Mouse (Mus musculus) liver, embryonic 16.5 days (tissue): ENCODE results near the gene Dpep2nb. TPM values are rescaled to one million over a fixed set of nuclear protein-coding genes. Genes with fewer than 3 reads are reported as not detected.
A peak's percentile ranks its signal among the peaks of the same experiment; 100 is the strongest.

ENCODE experiments used
- ATAC-seq: fragments of 200-750 bp; cut with Nextera tagmentation; 2 replicates; pipeline ENCODE4 v1.8.0; 2017; ENCODE audit warnings: low read depth, mild to moderate bottlenecking, moderate number of reproducible peaks, moderate library complexity
- H3K27ac ChIP-seq: fragments of 300-500 bp; sonication (generic); 2 replicates; pipeline ENCODE4 v1.5.1; 2014; ENCODE audit warnings: mild to moderate bottlenecking, low read length
- H3K27me3 ChIP-seq: fragments of 300-500 bp; sonication (generic); 2 replicates; pipeline ENCODE4 v1.6.1; 2014; ENCODE audit warnings: low read depth, low read length, mixed read lengths; ENCODE audit not compliant: control insufficient read depth, insufficient read depth
- H3K36me3 ChIP-seq: fragments of 300-500 bp; sonication (generic); 2 replicates; pipeline ENCODE4 v1.6.1; 2014; ENCODE audit warnings: mild to moderate bottlenecking; ENCODE audit not compliant: control insufficient read depth, insufficient read depth
- H3K4me1 ChIP-seq: fragments of 300-500 bp; sonication (generic); 2 replicates; pipeline ENCODE4 v1.6.1; 2014; ENCODE audit warnings: low read depth, low read length, mixed read lengths; ENCODE audit not compliant: control insufficient read depth
- H3K4me2 ChIP-seq: fragments of 300-500 bp; sonication (generic); 2 replicates; pipeline ENCODE4 v1.6.1; 2014; ENCODE audit warnings: low read depth, low read length, mixed read lengths
- H3K4me3 ChIP-seq: fragments of 300-500 bp; sonication (generic); 2 replicates; pipeline ENCODE4 v1.5.1; 2014; ENCODE audit warnings: low read depth, mild to moderate bottlenecking, low read length
- H3K9ac ChIP-seq: fragments of 300-500 bp; sonication (generic); 2 replicates; pipeline ENCODE4 v1.6.1; 2014; ENCODE audit warnings: low read depth, low read length
- H3K9me3 ChIP-seq: fragments of 300-500 bp; sonication (generic); replicated peaks from 2 replicates; pipeline ENCODE4 v1.6.1; 2016; ENCODE audit warnings: low read length; ENCODE audit not compliant: control insufficient read depth
- WGBS: fragments of 180-500 bp; shearing (Covaris S2); extraction: QIAGEN DNeasy Blood & Tissue Kit; methylation state at CpG from one replicate; pipeline ENCODE4 v1.1.7; 2014; ENCODE audit not compliant: insufficient replicate concordance; 5-methylcytosine and 5-hydroxymethylcytosine counted together
- polyA plus RNA-seq: library from polyadenylated mRNA; unstranded; fragments of >200 nt; fragmentation: Nextera tagmentation; extraction: Ambion mirVana; gene quantifications from 2 replicates; pipeline ENCODE4 v1.2.1, GENCODE M21; 2015

Gene Dpep2nb
- polyA plus RNA-seq, 1 experiment from 2014 or later: not detected

DNA sequence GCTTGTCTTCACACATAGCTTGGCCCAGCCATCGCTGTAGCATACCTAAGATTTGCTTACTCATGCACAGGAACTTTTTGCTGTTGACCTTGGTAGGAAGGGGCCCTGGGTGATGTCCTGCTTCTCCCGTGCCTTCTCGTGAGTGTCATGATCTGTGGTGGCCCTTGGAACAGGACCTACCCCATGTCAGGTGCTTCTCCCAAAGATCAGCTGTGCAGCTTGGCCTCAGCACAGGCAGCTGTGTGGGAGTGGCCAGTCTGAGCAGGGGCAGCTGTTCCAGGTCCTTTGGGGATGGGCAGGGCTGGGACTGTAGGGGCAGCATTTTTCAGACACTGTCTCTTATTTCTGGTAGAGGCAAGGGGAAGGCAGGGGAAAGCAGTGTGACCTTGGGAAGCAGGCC is 38.4 kb upstream of the Dpep2nb start:
- Histone ChIP-seq H3K27ac (no peak overlapping the region), H3K4me1 (peaks cover 16% of the 10 kb centered on the region), H3K9ac (no peak overlapping the region), H3K4me3 (no peak overlapping the region), H3K27me3 (no peaks in the 10 kb centered on the region), H3K4me2 (no peak overlapping the region), H3K36me3 (no peaks in the 10 kb centered on the region), H3K9me3 (no peaks in the 10 kb centered on the region)
- no peak for ATAC-seq
- 19% methylated on average over 3 of the region's 3 CpGs for WGBS

DNA sequence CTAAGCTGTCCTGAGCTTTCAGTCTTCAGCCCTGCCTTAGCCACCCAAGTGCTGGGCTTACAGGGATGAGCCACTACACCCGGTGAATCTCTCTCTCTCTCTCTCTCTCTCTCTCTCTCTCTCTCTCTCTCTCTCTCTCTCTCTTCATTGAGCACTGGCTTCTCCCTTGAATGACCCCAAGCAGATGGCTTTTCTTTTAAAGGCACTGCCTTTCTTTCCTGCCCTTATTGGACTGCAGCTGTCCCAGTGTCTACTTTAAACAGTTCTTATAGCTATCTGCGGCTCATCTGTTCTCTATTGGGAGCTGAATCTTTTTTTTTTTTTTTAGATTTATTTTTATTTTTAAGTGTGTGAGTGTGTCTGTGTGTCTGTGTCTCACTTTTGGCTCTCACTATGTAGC is 37.3 kb upstream of the Dpep2nb start:
- Histone ChIP-seq H3K4me2 (no peak overlapping the region), H3K9ac (no peak overlapping the region), H3K4me3 (no peak overlapping the region), H3K36me3 (no peaks in the 10 kb centered on the region), H3K27ac (no peak overlapping the region), H3K9me3 (no peaks in the 10 kb centered on the region), H3K4me1 (peaks cover 10% of the 10 kb centered on the region), H3K27me3 (no peaks in the 10 kb centered on the region)
- WGBS: 83% methylated on average over 2 of the region's 2 CpGs
- ATAC-seq: no peak

DNA sequence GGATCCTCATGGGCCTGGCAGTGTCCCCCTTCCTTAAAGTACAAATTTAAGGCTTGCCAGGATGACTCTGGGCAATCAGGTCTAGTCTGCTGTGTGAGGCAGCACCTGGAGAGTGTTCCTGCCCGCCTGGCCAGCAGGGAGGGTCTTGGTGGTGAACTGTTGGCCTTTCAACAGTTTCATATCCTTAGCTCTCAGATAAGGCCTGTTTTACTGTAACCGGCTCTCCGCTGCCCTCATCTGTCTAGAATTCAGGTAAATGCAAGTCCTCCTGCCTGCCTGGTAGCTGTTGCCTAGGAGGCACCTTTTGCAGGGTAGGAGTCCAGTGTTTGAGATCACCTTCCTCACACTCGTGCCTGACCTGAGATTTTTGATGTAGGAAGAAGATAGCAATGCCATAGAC is 34.4 kb upstream of the Dpep2nb start:
- no peak overlapping the region for H3K4me2 ChIP-seq
- H3K4me1 ChIP-seq: no peaks in the 10 kb centered on the region; the same call in 1 of the 2 replicates
- no peak overlapping the region for H3K27ac ChIP-seq
- H3K36me3 ChIP-seq: no peaks in the 10 kb centered on the region
- H3K9ac ChIP-seq: no peak overlapping the region
- no peaks in the 10 kb centered on the region for H3K27me3 ChIP-seq
- H3K9me3 ChIP-seq: no peaks in the 10 kb centered on the region
- 62% methylated on average over 4 of the region's 4 CpGs for WGBS
- no peak for ATAC-seq
- no peak overlapping the region for H3K4me3 ChIP-seq

DNA sequence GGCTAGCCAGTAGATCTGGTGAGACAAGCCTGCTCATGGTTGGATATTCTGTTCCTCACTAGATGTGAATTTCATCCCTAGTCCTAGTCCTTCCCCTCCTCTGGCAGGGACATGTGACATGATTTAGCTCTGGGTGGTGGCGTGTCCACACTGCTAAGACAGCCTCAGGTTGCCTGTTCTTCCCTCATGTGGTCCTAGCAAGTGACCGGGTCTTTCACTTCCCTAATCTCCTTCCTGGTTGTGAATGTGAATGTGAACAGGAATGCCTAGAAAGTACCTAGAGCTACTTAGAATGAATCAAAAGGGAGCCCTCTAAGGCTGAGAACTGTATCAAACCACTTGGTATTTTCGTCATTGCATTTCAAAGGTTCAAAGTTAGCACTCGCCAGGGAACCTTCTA is 33.8 kb upstream of the Dpep2nb start:
- WGBS: 57% methylated on average over 4 of the region's 4 CpGs

DNA sequence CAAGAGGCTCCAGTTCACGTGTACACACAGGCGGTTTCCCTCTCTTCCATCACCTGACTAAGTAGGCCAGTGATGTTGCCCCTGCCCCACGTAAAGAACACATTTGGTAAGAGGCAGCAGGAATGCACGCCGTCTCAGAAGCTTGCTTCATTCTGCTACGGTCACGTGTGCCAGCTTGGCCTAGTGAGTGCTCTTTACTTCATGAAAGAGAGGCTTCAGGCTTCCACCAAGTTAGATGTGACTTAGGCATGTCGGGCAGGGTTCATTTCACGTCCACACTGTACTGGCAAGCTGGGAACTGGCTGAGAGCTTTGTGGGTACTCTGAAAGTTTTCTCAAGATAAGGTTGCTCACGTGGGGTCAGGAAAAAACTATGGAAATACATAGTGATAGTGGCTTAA is 32.9 kb upstream of the Dpep2nb start:
- Histone ChIP-seq H3K9ac (no peak overlapping the region), H3K4me3 (no peak overlapping the region), H3K4me2 (no peak overlapping the region), H3K27me3 (no peaks in the 10 kb centered on the region), H3K4me1 (no peaks in the 10 kb centered on the region; the same call in 1 of the 2 replicates), H3K36me3 (no peaks in the 10 kb centered on the region), H3K27ac (no peak overlapping the region), H3K9me3 (no peaks in the 10 kb centered on the region)
- no peak for ATAC-seq
- WGBS: 73% methylated on average over 10 of the region's 10 CpGs

More for the DNA sequence above, 33.8 kb upstream of the Dpep2nb start:
- no peaks in the 10 kb centered on the region; the same call in 1 of the 2 replicates for H3K4me1 ChIP-seq
- H3K27ac ChIP-seq: no peak overlapping the region
- H3K9ac ChIP-seq: no peak overlapping the region
- ATAC-seq: no peak
- H3K36me3 ChIP-seq: no peaks in the 10 kb centered on the region
- H3K4me3 ChIP-seq: no peak overlapping the region
- H3K9me3 ChIP-seq: no peaks in the 10 kb centered on the region
- H3K4me2 ChIP-seq: no peak overlapping the region
- no peaks in the 10 kb centered on the region for H3K27me3 ChIP-seq

DNA sequence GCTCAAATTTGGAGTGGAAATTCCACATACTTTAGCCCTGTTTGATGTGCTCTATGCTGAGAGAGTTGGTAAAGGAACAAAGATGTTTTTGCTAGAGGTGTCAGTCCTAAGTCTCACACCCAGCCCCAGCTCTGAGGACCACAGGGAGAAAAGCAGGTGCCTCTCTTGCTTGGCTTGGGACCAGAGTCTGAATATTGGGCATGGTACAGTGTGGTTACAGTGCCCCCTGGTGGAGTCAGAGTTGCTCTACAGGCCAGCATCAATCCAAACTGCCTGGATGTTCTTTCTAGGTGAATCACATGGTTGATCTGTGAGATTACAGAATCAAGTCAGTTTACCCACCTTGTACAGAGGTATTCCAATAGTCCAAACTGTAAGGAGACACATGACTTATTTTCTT is 16.7 kb upstream of the Dpep2nb start:
- H3K4me2 ChIP-seq: no peak overlapping the region
- no peaks in the 10 kb centered on the region for H3K36me3 ChIP-seq
- peaks cover 6% of the 10 kb centered on the region for H3K4me1 ChIP-seq
- no peaks in the 10 kb centered on the region for H3K27me3 ChIP-seq
- no peaks in the 10 kb centered on the region for H3K9me3 ChIP-seq
- ATAC-seq: peak; percentile 63
- H3K27ac ChIP-seq: no peak overlapping the region
- H3K4me3 ChIP-seq: no peak overlapping the region
- no peak overlapping the region for H3K9ac ChIP-seq

DNA sequence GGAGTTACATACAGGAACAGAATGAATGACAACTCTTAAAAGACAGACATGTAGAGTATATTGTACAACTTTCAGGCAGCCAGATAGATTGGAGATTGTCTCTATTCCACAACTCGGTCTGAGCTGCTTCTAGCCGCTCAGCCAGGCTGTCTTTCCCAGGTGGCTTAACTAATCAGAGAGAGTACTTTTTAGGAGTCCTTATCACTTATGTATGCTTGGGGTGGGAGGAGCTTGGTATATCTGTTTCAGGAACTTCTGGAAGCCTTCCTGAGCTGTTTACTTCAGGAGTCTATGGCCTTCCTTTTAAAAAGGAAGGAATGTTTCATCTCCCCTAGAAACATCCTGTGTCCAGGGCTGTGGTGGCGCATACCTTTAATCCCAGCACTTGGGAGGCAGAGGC is 12.3 kb upstream of the Dpep2nb start:
- no peaks in the 10 kb centered on the region for H3K36me3 ChIP-seq
- WGBS: 42% methylated on average over 3 of the region's 3 CpGs
- no peak overlapping the region for H3K4me2 ChIP-seq
- no peaks in the 10 kb centered on the region for H3K9me3 ChIP-seq
- H3K4me3 ChIP-seq: no peak overlapping the region
- H3K27me3 ChIP-seq: no peaks in the 10 kb centered on the region
- H3K9ac ChIP-seq: no peak overlapping the region
- peaks cover 13% of the 10 kb centered on the region for H3K4me1 ChIP-seq
- H3K27ac ChIP-seq: peak overlapping the region; percentile 22; the same call in 1 of the 2 replicates
- peak; percentile 69 for ATAC-seq

DNA sequence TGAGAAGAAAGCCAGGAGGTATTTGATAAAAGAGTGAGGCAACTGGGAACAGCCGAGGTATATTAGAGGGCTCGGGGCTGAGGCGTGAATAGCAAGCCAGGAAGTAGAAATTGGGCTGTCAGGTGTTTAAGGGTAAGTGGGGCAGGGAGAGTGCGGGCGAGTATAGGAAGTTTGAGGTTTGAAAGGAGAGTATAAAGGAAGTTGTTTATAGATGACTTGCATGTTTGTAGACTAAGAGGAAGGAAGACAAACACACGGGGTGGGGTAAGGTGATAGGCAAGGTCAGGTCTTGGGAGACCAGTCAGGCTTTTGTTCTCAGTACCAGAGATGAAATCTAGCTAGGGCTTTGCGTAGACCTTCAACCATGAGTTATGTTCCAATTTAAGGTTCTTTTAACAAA is 11.4 kb upstream of the Dpep2nb start:
- 51% methylated on average over 7 of the region's 7 CpGs for WGBS
- ATAC-seq: no peak
- H3K36me3 ChIP-seq: no peaks in the 10 kb centered on the region
- no peaks in the 10 kb centered on the region for H3K27me3 ChIP-seq
- peaks cover 13% of the 10 kb centered on the region for H3K4me1 ChIP-seq
- H3K27ac ChIP-seq: no peak overlapping the region
- no peak overlapping the region for H3K4me2 ChIP-seq
- H3K4me3 ChIP-seq: no peak overlapping the region
- no peaks in the 10 kb centered on the region for H3K9me3 ChIP-seq
- no peak overlapping the region for H3K9ac ChIP-seq

DNA sequence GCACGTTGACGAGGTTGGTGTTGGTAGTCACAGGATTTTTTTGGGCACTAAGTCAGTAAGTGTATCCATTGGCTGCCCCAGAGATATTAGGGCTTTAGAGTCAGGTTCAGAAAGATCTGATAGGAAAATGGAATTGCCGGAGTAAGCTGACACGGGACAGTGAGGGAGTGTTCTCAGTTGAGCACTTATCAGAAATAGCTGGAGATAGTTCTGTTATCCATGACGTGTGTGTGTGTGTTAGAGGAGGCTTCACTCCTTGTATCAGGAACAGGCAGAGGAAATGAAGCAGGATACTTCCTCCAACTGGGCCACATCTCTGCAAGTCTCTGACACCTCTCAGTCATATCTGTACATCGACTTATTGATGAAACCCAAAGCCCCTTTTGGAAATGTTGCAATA is 10.5 kb upstream of the Dpep2nb start:
- Histone ChIP-seq H3K4me3 (no peak overlapping the region), H3K27me3 (no peaks in the 10 kb centered on the region), H3K36me3 (no peaks in the 10 kb centered on the region), H3K9me3 (no peaks in the 10 kb centered on the region), H3K27ac (no peak overlapping the region), H3K9ac (no peak overlapping the region), H3K4me2 (no peak overlapping the region), H3K4me1 (peaks cover 19% of the 10 kb centered on the region)
- WGBS: 54% methylated on average over 6 of the region's 6 CpGs
- peak; percentile 23; the same call in 1 of the 2 replicates for ATAC-seq
